Mouse (Mus musculus) kidney, adult 11 months (tissue): Measurements from ENCODE around the gene Sparcl1.
A peak's percentile ranks its signal among the peaks of the same experiment; 100 is the strongest.

ENCODE experiments used
- DNase-seq: peaks from one replicate; pipeline ENCODE4 v3.0.0; 2022

The Sparcl1 gene

GRCm38 (mm10) chr5:104113491-104114172 lies at the start of gene Sparcl1:
Gene Sparcl1, minus strand, starts transcription at chr5:104113733.
- peak; percentile 19 for DNase-seq

- peak; percentile 54 for DNase-seq
Measured at GRCm38 (mm10) chr5:104161390-104161789, 47.9 kb upstream of the Sparcl1 start.

GRCm38 (mm10) chr5:104160581-104160980 lies 47.0 kb upstream of the Sparcl1 start:
- no peak for DNase-seq

- DNase-seq, result peak; percentile 39
Measured at GRCm38 (mm10) chr5:104158332-104159052, 45.0 kb upstream of the Sparcl1 start.

- no peak for DNase-seq
Measured at GRCm38 (mm10) chr5:104157701-104158100, 44.2 kb upstream of the Sparcl1 start.

GRCm38 (mm10) chr5:104150196-104150595 lies 36.7 kb upstream of the Sparcl1 start:
- no peak for DNase-seq

- DNase-seq, result peak; percentile 71
Measured at GRCm38 (mm10) chr5:104149349-104149748, 35.8 kb upstream of the Sparcl1 start.

- DNase-seq, result no peak
Measured at GRCm38 (mm10) chr5:104144057-104144456, 30.5 kb upstream of the Sparcl1 start.

GRCm38 (mm10) chr5:104141067-104141466 lies 27.5 kb upstream of the Sparcl1 start:
- DNase-seq, result no peak

GRCm38 (mm10) chr5:104137920-104138541 lies 24.5 kb upstream of the Sparcl1 start:
- no peak for DNase-seq

GRCm38 (mm10) chr5:104133752-104134151 lies 20.2 kb upstream of the Sparcl1 start:
- no peak for DNase-seq

GRCm38 (mm10) chr5:104131544-104131943 lies 18.0 kb upstream of the Sparcl1 start:
- DNase-seq, result peak; percentile 43

- DNase-seq, result no peak
Measured at GRCm38 (mm10) chr5:104130891-104131290, 17.4 kb upstream of the Sparcl1 start.

- DNase-seq, result no peak
Measured at GRCm38 (mm10) chr5:104128281-104129031, 14.9 kb upstream of the Sparcl1 start.

GRCm38 (mm10) chr5:104127351-104127750 lies 13.8 kb upstream of the Sparcl1 start:
- DNase-seq, result no peak

GRCm38 (mm10) chr5:104126561-104127320 lies 13.2 kb upstream of the Sparcl1 start:
- no peak for DNase-seq

GRCm38 (mm10) chr5:104124016-104124658 lies 10.6 kb upstream of the Sparcl1 start:
- no peak for DNase-seq

- DNase-seq, result no peak
Measured at GRCm38 (mm10) chr5:104115890-104116289, 2.4 kb upstream of the Sparcl1 start.

- DNase-seq, result peak; percentile 67
Measured at GRCm38 (mm10) chr5:104115118-104115517, 1.6 kb upstream of the Sparcl1 start.

GRCm38 (mm10) chr5:104112511-104112910 lies 1.0 kb downstream of the Sparcl1 start:
- no peak for DNase-seq

GRCm38 (mm10) chr5:104112016-104112415 lies 1.5 kb downstream of the Sparcl1 start:
- DNase-seq, result no peak
